Mouse (Mus musculus) left cerebral cortex, postnatal 14 days (tissue): ENCODE measurements around the gene Mapk7. TPM values are rescaled to one million over a fixed set of nuclear protein-coding genes. Genes with fewer than 3 reads are reported as not detected.

Experiments used
- DNase-seq, 2 experiments: peaks; one replicate each; pipeline ENCODE4 v3.0.0; 2021 to 2022; ENCODE audit warnings: low spot score in 2 of 2, mixed read lengths in 1 of 2
- intact Hi-C: fragments of 180-260 bp; cut with DNase I; formaldehyde crosslinking; loops from one replicate; pipeline ENCODE4 v1.15.1; 2025
- total RNA-seq, 2 experiments: library from RNA; stranded (reverse); gene quantifications; 2 replicates each; pipeline ENCODE4 v1.2.3; 2021

The Mapk7 gene
- total RNA-seq, 2 experiments from 2014 or later, result 30.5 to 32.4 TPM

GRCm38 (mm10) chr11:61477566-61478508, 16.4 kb downstream of the Mapk7 start:
- no peak for DNase-seq
- intact Hi-C loops, result no loop called here

- intact Hi-C loops, result no loop called here
- DNase-seq, result no peak
Measured at GRCm38 (mm10) chr11:61476786-61477382, 17.3 kb downstream of the Mapk7 start.

DNA sequence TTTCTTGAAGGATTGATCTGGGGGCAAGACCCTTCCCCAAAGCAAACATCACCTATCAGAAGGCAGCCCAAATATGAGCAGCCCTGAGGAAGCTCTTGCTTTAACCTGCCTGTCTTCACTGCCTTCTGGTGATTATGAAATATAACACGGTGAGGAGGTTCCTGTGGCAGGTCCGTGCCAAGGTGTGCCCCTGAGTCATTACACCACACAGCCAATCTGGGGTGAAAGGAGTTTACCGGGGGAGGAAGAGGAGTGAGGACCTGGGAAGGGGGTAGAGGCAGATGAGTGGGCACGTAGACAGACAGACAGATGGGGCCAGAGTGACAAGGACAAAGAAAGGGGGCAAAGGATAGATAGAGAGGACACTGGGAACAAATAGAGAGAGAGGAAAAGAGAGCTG, 20.6 kb downstream of the Mapk7 start:
- intact Hi-C loops, result no loop called here

DNA sequence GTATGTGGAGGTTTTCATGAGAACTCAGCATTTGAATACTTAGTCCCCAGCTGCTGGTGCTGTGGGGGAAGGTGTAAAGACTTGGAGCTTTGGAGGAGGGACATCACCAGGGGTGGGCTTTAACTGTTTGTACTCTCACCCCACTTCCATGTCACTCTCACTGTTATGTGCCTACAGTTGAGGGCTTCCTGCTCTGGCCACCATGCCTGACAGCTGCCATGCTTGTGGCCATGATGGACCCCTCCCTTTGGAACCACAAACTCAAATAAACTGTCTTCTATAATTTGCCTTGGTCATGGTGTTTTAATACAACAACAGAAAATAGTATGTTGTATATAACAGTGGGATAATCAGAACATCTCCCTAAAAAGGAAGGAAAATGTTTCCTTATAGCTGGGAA, 23.3 kb downstream of the Mapk7 start:
- intact Hi-C loops, result no loop called here

More for the DNA sequence above, 20.6 kb downstream of the Mapk7 start:
- DNase-seq, result no peak

GRCm38 (mm10) chr11:61469317-61469917, 24.8 kb downstream of the Mapk7 start:
- no peak for DNase-seq
- intact Hi-C loops, result no loop called here

More for the DNA sequence above, 23.3 kb downstream of the Mapk7 start:
- DNase-seq, result no peak

- DNase-seq, result no peak
- intact Hi-C loops, result no loop called here
Measured at GRCm38 (mm10) chr11:61468534-61468933, 25.7 kb downstream of the Mapk7 start.

GRCm38 (mm10) chr11:61465422-61465821, 28.8 kb downstream of the Mapk7 start:
- intact Hi-C loops, result no loop called here
- no peak for DNase-seq

GRCm38 (mm10) chr11:61464071-61464470, 30.1 kb downstream of the Mapk7 start:
- intact Hi-C loops, result no loop called here
- DNase-seq, result no peak

- intact Hi-C loops, result loop anchor here (5.0 kb wide), 1 partner anchor 43 kb away; the partner anchor contains the start of gene Mapk7
Measured at GRCm38 (mm10) chr11:61449499-61450292, 44.5 kb downstream of the Mapk7 start.

GRCm38 (mm10) chr11:61448599-61449225, 45.5 kb downstream of the Mapk7 start:
- peak in 1 of 2 experiments; percentile 55 for DNase-seq
- intact Hi-C loops, result no loop called here

More at GRCm38 (mm10) chr11:61449499-61450292, 44.5 kb downstream of the Mapk7 start:
- DNase-seq, result peak in 1 of 2 experiments; percentile 65

GRCm38 (mm10) chr11:61448041-61448440, 46.2 kb downstream of the Mapk7 start:
- DNase-seq, result no peak
- intact Hi-C loops, result no loop called here

DNA sequence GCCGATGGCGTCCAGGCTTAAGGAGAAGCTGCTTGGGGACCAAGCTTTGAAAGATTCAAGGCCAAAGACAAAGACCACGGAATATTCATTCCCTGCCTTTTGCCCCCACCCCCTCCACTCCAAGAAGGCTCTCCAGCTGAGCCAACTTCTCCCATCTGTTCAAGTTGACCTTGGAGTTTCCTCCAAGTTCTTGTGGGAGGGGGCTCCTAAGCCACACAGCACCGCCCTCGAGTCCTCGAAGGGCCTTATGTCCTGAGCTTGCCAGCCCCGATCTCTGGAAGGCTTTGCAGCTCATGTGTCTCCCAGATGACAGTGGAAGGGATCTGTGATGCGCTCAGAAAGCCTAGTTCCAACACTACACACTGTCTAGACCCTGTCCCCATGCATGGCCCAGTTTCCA, 46.9 kb downstream of the Mapk7 start:
- DNase-seq, result no peak
- intact Hi-C loops, result no loop called here

- DNase-seq, result no peak
- intact Hi-C loops, result no loop called here
Measured at GRCm38 (mm10) chr11:61443807-61444206, 50.4 kb downstream of the Mapk7 start.

GRCm38 (mm10) chr11:61441670-61442069, 52.5 kb downstream of the Mapk7 start:
- intact Hi-C loops, result no loop called here
- no peak for DNase-seq

DNA sequence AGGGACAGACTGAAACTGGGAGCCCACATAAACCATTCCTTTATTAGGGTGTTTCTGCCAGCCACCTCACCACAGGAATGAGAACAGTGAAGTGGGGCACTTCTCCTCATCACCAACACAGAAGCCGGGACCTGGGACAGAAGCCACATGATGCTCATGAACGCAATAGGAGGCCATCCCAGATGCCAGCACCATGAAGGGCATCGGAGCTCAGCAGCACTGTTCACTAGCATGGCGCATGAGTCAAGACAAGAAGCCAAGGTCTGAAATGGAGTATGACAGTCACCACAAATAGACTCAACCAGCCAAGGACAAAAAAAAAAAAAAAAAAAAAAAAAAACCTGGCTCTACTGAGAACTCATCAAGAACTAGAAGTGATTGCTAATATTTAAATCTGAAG, 53.8 kb downstream of the Mapk7 start:
- intact Hi-C loops, result no loop called here

GRCm38 (mm10) chr11:61439170-61439569, 55.0 kb downstream of the Mapk7 start:
- intact Hi-C loops, result no loop called here
- DNase-seq, result no peak

More for the DNA sequence above, 53.8 kb downstream of the Mapk7 start:
- DNase-seq, result no peak
